Mouse (Mus musculus): ENCODE data around the gene Gm43517. TPM values are rescaled to one million over a fixed set of nuclear protein-coding genes. Genes with fewer than 3 reads are reported as not detected.

Gm43517 gene
- polyA plus RNA-seq, 1 experiment: not detected

- no peak for TF ChIP-seq CTCF (IDR thresholded peaks at IDR 0.05; ENCODE audit: borderline replicate concordance, insufficient read depth, low read depth, low read length)
- no peak for TF ChIP-seq POLR2A (IDR thresholded peaks at IDR 0.05; ENCODE audit: borderline replicate concordance, insufficient read depth, low read length)
- 7% methylated on average over 15 of the region's 15 CpGs for WGBS
- H3K27ac ChIP-seq (ENCODE audit: insufficient read depth, low read length): no peak overlapping the region
- no peak overlapping the region for H3K4me3 ChIP-seq (replicated peaks; ENCODE audit: insufficient read depth, low read depth, low read length)
- no peak for DNase-seq
- no peaks in the 10 kb centered on the region for H3K4me1 ChIP-seq (ENCODE audit: control insufficient read depth, insufficient read depth, low read length)
- peaks cover 5% of the 10 kb centered on the region; the same call in 1 of the 2 replicates for H3K27me3 ChIP-seq (ENCODE audit: control insufficient read depth, insufficient read depth, low read length)
Observed at GRCm38 (mm10) chr12:49375427-49376317, 9.3 kb upstream of the Gm43517 start.

DNA sequence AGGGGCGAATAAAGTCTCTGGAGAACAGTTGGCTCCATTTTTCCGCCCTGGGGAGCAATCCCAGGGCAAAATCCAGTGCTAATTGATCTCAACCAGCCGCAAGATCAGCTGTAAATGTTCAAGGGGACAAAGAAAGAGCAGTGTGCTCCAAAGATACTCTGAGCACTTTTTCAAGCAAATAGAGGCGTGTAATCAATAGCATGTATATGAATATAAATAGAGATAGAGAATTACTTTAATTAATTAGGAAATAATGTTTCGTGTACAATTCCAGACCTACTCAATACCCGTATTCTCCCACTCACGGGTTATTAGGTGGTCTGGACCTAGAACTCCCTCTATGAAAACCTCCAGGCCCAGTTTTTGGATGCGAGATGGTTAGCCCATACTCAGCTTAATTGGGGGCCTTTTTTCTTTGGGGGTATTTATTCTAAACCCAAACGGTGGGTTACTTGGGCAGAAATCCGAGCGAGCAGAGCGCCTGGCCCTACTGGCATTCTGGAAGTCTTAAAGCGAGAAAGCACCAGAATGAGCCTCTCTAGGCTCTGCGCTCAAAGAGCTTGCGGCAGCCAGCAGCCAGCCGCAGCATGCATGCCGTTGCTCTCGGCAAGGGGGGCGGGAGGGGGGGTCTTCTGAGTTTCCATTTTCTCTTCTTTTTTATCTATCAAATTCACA lies 8.5 kb upstream of the Gm43517 start:
- H3K4me3 ChIP-seq (replicated peaks; ENCODE audit: insufficient read depth, low read depth, low read length): no peak overlapping the region
- H3K4me1 ChIP-seq (ENCODE audit: control insufficient read depth, insufficient read depth, low read length): no peaks in the 10 kb centered on the region
- no peak overlapping the region for H3K27ac ChIP-seq (ENCODE audit: insufficient read depth, low read length)
- WGBS: 6% methylated on average over 19 of the region's 19 CpGs
- TF ChIP-seq POLR2A (IDR thresholded peaks at IDR 0.05; ENCODE audit: borderline replicate concordance, insufficient read depth, low read length): no peak
- TF ChIP-seq CTCF (IDR thresholded peaks at IDR 0.05; ENCODE audit: borderline replicate concordance, insufficient read depth, low read depth, low read length): no peak
- peaks cover 5% of the 10 kb centered on the region; the same call in 1 of the 2 replicates for H3K27me3 ChIP-seq (ENCODE audit: control insufficient read depth, insufficient read depth, low read length)
- no peak for DNase-seq

DNA sequence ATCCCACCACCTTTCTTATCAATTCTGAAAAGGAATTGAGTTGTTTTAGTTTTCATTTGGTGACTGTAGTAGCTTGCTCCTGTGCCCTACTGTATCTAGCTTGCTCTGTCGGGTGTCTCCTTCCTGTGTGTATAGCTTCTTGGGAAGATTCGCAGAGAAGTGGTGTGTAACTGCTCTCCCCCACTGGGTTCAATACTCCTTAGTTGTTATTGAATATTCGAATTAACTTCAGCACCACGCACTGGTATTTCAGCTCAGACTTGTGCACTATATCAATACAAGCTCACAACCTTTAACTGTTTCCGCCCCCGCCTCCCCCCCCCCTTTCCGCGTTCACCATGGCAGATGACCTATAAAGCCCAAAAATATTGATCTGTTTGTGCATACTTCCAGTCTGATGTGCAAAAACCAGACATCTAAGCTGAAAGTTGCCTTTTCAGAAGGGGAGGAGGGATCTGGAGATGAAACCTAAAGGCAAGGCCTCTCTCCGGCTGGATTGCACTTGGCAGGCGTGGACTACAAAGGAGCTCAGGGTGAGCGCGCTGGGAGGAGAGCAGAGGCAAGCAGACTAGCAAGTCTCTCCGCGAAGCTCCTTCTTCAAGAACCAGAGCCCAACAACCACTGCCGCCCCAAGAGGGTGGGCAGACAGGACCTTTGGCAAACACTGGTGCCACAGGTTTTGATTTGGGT lies 7.5 kb upstream of the Gm43517 start:
- Histone ChIP-seq H3K27ac (ENCODE audit: insufficient read depth, low read length) (no peak overlapping the region), H3K27me3 (ENCODE audit: control insufficient read depth, insufficient read depth, low read length) (peaks cover 5% of the 10 kb centered on the region; the same call in 1 of the 2 replicates), H3K4me3 (replicated peaks; ENCODE audit: insufficient read depth, low read depth, low read length) (no peak overlapping the region), H3K4me1 (ENCODE audit: control insufficient read depth, insufficient read depth, low read length) (no peaks in the 10 kb centered on the region)
- DNase-seq: no peak
- TF ChIP-seq CTCF (IDR thresholded peaks at IDR 0.05; ENCODE audit: borderline replicate concordance, insufficient read depth, low read depth, low read length) (no peak), POLR2A (IDR thresholded peaks at IDR 0.05; ENCODE audit: borderline replicate concordance, insufficient read depth, low read length) (no peak)
- WGBS: 4% methylated on average over 15 of the region's 15 CpGs

DNA sequence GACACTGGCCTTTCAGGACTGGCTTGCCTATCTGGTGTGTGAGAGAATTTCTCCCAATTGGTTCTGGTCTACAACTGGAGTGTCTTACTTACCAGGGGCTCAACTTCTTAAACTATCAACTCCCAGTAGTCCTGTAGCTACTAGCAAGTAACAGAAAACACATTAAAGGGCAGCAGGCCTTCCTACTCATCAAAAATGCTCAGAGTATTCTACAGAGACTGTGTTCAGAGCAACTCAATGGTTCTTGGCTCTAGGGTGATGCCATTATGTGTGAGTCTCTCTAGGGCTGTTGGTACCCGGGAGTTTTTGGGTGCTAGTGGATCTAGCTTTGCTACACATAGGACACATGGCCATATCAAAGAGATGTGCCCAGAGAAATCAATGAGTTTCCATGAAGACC lies 6.1 kb upstream of the Gm43517 start:
- no peaks in the 10 kb centered on the region for H3K4me1 ChIP-seq (ENCODE audit: control insufficient read depth, insufficient read depth, low read length)
- DNase-seq: no peak
- H3K27me3 ChIP-seq (ENCODE audit: control insufficient read depth, insufficient read depth, low read length): peaks cover 14% of the 10 kb centered on the region; the same call in 1 of the 2 replicates
- no peak overlapping the region for H3K4me3 ChIP-seq (replicated peaks; ENCODE audit: insufficient read depth, low read depth, low read length)
- TF ChIP-seq CTCF (IDR thresholded peaks at IDR 0.05; ENCODE audit: borderline replicate concordance, insufficient read depth, low read depth, low read length): no peak
- no peak for TF ChIP-seq POLR2A (IDR thresholded peaks at IDR 0.05; ENCODE audit: borderline replicate concordance, insufficient read depth, low read length)
- WGBS: 13% methylated on average over 1 of the region's 1 CpGs
- no peak overlapping the region for H3K27ac ChIP-seq (ENCODE audit: insufficient read depth, low read length)

DNA sequence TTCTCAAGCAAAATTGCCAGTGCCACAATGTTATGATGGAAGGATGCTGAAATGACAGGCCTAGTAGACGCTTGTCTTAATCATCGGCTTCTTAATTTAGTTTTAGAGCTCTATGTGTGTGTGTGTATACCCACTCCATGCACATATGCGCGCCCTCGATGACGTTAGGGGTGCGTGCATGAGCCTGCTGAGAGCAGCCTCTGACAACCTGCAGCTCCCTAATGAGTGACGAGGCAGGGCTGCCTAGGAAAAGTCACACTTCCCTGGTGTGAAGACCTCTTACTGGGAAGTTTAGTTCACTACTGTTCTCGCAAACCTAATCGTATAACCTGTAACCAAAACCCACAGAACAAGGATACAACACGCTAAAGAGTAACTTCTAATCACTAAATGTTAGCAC lies 5.5 kb upstream of the Gm43517 start:
- H3K27ac ChIP-seq (ENCODE audit: insufficient read depth, low read length): no peak overlapping the region
- H3K4me1 ChIP-seq (ENCODE audit: control insufficient read depth, insufficient read depth, low read length): no peaks in the 10 kb centered on the region
- H3K27me3 ChIP-seq (ENCODE audit: control insufficient read depth, insufficient read depth, low read length): peaks cover 17% of the 10 kb centered on the region; the same call in 1 of the 2 replicates
- WGBS: 9% methylated on average over 11 of the region's 11 CpGs
- DNase-seq: no peak
- H3K4me3 ChIP-seq (replicated peaks; ENCODE audit: insufficient read depth, low read depth, low read length): no peak overlapping the region
- TF ChIP-seq POLR2A (IDR thresholded peaks at IDR 0.05; ENCODE audit: borderline replicate concordance, insufficient read depth, low read length) (no peak), CTCF (IDR thresholded peaks at IDR 0.05; ENCODE audit: borderline replicate concordance, insufficient read depth, low read depth, low read length) (no peak)

DNA sequence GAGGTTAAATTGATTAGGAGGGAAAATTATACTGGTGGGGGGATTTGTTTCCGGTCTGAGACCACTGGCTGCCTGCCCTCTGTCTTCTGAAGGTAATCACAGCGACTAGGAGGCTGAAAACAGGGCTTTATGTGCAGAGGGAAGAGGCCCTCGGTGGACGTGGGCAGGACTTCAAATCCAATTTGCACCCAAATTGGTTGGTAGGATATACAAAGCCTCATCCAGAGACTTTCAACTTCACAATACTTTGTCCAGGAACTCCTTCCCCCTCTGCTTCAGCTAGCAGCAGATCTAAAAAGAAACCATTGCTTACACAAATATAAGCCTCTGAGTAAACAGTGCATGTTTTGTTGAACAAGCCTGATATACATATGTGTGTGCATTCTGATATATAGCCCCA lies 4.5 kb upstream of the Gm43517 start:
- no peak overlapping the region for H3K4me3 ChIP-seq (replicated peaks; ENCODE audit: insufficient read depth, low read depth, low read length)
- H3K27me3 ChIP-seq (ENCODE audit: control insufficient read depth, insufficient read depth, low read length): peaks cover 21% of the 10 kb centered on the region; the same call in 1 of the 2 replicates

DNA sequence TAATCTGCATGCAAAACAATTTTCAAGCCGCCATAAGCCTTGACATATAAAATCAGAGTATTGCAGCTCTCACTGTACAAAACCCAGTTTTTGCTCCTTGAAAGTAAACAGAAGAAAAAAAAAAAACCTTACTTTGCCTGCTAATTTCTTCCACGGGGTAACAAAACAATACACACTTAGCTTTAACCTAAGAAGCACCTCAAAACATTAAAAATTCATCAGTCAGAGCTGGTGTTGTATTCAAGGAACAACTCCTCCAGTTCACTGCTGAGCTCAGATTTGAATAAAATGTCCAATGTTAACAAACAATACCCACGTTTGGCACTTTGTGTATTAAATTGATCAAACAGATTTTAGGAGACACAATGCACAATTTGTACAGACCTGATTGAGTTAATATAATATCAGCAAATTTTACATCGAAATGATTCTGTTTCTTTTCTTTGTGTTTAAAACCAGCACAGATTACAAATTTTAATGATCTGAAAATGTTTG lies 3.9 kb upstream of the Gm43517 start:
- Histone ChIP-seq H3K27me3 (ENCODE audit: control insufficient read depth, insufficient read depth, low read length) (peaks cover 24% of the 10 kb centered on the region; the same call in 1 of the 2 replicates), H3K27ac (ENCODE audit: insufficient read depth, low read length) (no peak overlapping the region), H3K4me3 (replicated peaks; ENCODE audit: insufficient read depth, low read depth, low read length) (no peak overlapping the region), H3K4me1 (ENCODE audit: control insufficient read depth, insufficient read depth, low read length) (no peaks in the 10 kb centered on the region)
- WGBS: 6% methylated on average over 4 of the region's 4 CpGs
- DNase-seq: no peak
- no peak for TF ChIP-seq POLR2A (IDR thresholded peaks at IDR 0.05; ENCODE audit: borderline replicate concordance, insufficient read depth, low read length)
- no peak for TF ChIP-seq CTCF (IDR thresholded peaks at IDR 0.05; ENCODE audit: borderline replicate concordance, insufficient read depth, low read depth, low read length)

More for the DNA sequence above, 4.5 kb upstream of the Gm43517 start:
- 3% methylated on average over 4 of the region's 4 CpGs for WGBS
- no peak for DNase-seq
- no peak overlapping the region for H3K27ac ChIP-seq (ENCODE audit: insufficient read depth, low read length)
- TF ChIP-seq POLR2A (IDR thresholded peaks at IDR 0.05; ENCODE audit: borderline replicate concordance, insufficient read depth, low read length): no peak
- H3K4me1 ChIP-seq (ENCODE audit: control insufficient read depth, insufficient read depth, low read length): no peaks in the 10 kb centered on the region
